Mouse (Mus musculus): ENCODE measurements around the gene Srsf9. TPM values are rescaled to one million over a fixed set of nuclear protein-coding genes. Genes with fewer than 3 reads are reported as not detected.

The Srsf9 gene
- 138 and 154 TPM in 2 replicates for polyA plus RNA-seq (2015; fragmentation: Nextera tagmentation; extraction: Ambion mirVana)

DNA sequence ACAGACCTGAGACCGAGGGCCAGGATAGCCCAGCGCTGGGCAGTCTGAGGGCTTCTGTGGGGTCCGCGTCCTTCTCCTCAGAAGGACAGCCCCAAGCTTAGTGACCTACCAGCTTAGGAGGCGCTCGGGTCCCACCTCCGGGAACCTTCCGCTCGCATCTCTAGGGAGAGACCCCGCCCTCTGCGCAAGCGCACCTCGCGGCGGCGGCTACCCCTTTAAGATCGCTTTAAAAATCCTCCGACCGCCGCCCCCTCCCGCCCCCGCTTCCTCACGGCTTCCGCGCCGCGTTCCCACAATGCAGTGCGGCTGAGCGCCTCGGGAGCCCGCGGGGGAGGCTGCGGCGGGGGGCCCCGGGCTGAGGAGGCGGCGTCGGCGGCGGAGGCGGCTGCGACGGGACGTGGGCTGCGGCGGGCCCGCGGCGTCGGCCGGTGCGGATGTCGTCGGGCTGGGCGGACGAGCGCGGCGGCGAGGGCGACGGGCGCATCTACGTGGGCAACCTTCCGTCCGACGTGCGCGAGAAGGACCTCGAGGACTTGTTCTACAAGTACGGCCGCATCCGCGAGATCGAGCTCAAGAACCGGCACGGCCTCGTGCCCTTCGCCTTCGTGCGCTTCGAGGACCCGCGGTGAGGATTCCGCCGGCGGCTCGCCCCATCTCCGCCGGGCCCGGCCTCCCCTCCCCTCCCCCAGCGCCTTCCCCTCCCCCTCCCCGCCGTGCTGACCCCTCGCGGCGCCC lies at the start of gene Srsf9:
Gene Srsf9, plus strand, starts transcription at position 303 of the 735 bp plus-strand sequence.
- Histone ChIP-seq H3K27me3 (replicated peaks) (no peaks in the 10 kb centered on the region), H3K4me3 (replicated peaks) (peak within 1 kb of the TSS; percentile 94), H3K36me3 (peaks cover 18% of the 10 kb centered on the region), H3K9me3 (replicated peaks) (no peaks in the 10 kb centered on the region), H3K9ac (replicated peaks) (peak within 1 kb of the TSS; percentile 93), H3K4me1 (peaks cover 38% of the 10 kb centered on the region), H3K27ac (replicated peaks) (peak within 1 kb of the TSS; percentile 93), H3K4me2 (peak within 1 kb of the TSS; percentile 87)
- WGBS: under 1% methylated on average over 83 of the region's 97 CpGs
- peak; percentile 93 for ATAC-seq (ENCODE audit: low FRiP score)

DNA sequence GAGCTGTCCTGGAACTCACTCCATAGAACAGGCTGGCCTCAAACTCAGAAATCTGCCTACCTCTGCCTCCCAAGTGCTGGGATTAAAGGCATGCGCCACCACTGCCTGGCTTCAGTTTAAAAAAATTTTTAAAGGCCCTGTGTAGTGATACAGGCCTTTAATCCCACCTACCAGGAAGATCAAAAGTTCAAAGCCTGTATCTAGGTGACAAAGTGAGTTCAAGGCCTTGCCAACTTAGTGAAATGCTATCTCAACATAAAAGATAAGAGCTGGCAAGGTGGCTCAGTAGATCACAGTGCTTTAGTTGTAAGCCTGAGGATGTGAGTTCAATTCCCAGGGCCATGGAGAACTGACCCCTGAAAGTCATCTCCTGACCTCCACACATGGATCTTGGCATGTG lies 48.9 kb upstream of the Srsf9 start:
- Histone ChIP-seq H3K4me2 (no peak overlapping the region), H3K9ac (replicated peaks) (no peak overlapping the region), H3K9me3 (replicated peaks) (no peaks in the 10 kb centered on the region), H3K36me3 (peaks cover under 1% of the 10 kb centered on the region; the same call in 1 of the 2 replicates), H3K4me1 (peaks cover 16% of the 10 kb centered on the region), H3K4me3 (replicated peaks) (no peak overlapping the region), H3K27me3 (replicated peaks) (no peaks in the 10 kb centered on the region), H3K27ac (replicated peaks) (no peak overlapping the region)
- WGBS: 94% methylated on average over 1 of the region's 1 CpGs
- ATAC-seq (ENCODE audit: low FRiP score): no peak

DNA sequence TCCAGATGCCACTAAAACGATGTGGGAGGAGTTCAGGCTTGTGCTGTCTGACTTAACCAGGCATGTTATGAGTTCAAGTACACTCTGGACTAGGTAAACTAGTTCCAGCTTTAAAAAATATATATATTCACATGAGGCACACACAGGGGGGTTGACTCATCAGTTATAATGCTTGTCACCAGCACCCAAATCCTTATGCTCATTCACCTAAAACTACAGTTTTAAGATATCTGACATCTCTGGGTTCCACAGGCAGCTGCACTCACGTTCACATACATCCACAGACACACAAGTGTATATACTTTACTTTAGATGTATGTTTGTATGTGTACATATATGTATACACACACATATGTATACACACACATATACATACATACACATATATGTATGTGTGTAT lies 48.2 kb upstream of the Srsf9 start:
- H3K27me3 ChIP-seq (replicated peaks): no peaks in the 10 kb centered on the region
- WGBS: 67% methylated on average over 2 of the region's 2 CpGs
- peaks cover 10% of the 10 kb centered on the region for H3K4me1 ChIP-seq
- no peak overlapping the region for H3K4me3 ChIP-seq (replicated peaks)
- no peak overlapping the region for H3K4me2 ChIP-seq
- no peak overlapping the region for H3K9ac ChIP-seq (replicated peaks)
- no peaks in the 10 kb centered on the region for H3K9me3 ChIP-seq (replicated peaks)
- peaks cover 7% of the 10 kb centered on the region for H3K36me3 ChIP-seq
- H3K27ac ChIP-seq (replicated peaks): no peak overlapping the region
- ATAC-seq (ENCODE audit: low FRiP score): no peak

DNA sequence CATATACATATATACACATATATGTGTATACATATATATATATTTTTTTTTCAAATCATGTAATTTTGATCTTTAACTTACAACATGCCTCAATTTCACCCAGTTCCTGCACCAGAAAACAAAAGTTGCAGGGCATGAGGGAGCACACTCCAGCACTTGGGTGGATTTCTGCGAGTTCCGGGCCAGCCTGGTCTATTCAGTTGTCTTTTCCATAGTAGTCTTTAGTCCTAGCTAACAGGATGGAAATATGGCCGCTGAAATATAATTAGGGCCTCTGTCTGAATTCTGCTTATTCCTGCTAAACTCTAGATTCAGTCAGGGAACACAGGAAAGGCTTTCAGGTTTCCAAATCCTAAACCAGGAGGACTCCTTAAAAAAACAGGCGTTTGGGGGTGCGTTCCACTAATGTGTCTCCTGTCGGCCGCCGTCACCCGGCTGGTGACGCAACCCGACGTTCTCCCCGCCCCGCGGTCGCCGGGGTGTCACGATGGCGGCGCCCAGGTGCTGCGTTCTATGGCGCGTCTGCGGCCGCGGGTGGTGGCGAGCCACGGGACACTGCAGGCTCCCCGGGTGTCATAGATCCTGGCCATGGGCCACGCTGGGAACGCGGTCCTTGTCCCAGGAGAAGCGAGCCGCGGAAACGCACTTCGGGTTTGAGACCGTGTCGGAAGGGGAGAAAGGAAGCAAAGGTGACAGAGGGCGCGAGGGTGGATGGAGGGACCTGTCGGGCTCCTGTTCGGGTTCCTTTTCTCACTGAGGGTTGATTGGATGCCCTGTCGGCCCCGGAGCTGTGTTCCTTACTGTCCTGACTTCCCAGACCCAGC lies 47.5 kb upstream of the Srsf9 start, which contains the start of gene Coq5:
Gene Coq5, plus strand, starts transcription at position 441 of the 824 bp plus-strand sequence.
- Histone ChIP-seq H3K9ac (replicated peaks) (peak within 1 kb of the TSS; percentile 96), H3K4me1 (peaks cover 10% of the 10 kb centered on the region), H3K9me3 (replicated peaks) (no peaks in the 10 kb centered on the region), H3K4me3 (replicated peaks) (peak within 1 kb of the TSS; percentile 97), H3K36me3 (peaks cover 14% of the 10 kb centered on the region), H3K27ac (replicated peaks) (peak within 1 kb of the TSS; percentile 79), H3K27me3 (replicated peaks) (no peaks in the 10 kb centered on the region), H3K4me2 (peak within 1 kb of the TSS; percentile 92)
- 3% methylated on average over 45 of the region's 45 CpGs for WGBS
- ATAC-seq (ENCODE audit: low FRiP score): peak; percentile 77

DNA sequence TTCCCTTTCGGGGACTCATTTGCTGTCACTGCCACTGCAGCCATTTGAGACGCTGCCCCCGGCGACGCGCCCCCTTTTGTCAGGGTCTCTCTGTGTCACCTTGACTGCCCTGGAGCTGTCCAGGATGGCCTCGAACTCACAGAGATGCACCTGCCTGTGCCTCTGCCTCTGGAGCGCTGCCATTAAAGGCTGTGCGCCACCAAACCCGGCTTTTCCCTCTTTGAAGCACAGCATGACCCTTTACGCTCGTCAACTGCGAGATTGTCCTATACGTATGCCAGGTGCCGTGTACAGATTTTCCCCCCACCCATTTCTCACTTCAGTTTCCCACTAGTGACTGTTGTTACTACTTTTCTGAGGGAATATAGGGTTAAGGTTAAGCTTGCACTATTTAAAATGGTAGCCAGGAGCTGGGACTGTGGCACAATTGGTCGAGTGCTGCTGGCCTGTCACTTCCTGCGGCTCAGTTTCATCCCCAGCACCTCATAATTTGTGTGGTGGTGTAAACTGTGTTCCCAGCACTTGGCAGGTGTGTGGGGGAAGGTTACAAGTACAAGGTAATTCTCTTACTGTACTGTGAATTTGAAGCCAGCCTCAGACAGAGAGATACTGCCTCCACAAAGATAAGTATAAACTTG lies 46.8 kb upstream of the Srsf9 start:
- peaks cover 10% of the 10 kb centered on the region for H3K4me1 ChIP-seq
- peak; percentile 57; the same call in 1 of the 2 replicates for ATAC-seq (ENCODE audit: low FRiP score)
- peaks cover 19% of the 10 kb centered on the region for H3K36me3 ChIP-seq

DNA sequence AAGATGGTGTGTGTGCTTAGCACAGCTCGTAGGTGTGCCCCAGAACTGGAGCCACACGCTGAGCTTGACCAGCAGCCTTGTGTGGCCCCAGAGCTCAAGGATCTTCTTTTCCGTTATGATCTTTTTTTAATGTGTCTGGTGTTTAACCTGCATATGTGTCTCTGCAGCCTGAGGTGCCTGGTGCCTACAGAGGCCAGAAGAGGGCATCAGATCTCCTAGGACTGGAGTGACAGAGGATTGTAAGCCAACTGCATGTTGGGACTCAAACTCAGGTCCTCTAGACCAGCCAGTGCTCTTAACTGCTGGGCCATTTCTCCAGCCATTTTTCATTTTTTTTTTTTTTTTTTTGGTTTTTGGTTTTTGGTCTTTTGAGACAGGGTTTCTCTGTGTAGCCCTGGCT lies 42.2 kb upstream of the Srsf9 start:
- H3K27ac ChIP-seq (replicated peaks): no peak overlapping the region
- no peak overlapping the region for H3K9ac ChIP-seq (replicated peaks)
- H3K4me1 ChIP-seq: peaks cover 7% of the 10 kb centered on the region
- H3K36me3 ChIP-seq: peaks cover 51% of the 10 kb centered on the region
- 83% methylated on average over 3 of the region's 3 CpGs for WGBS
- no peaks in the 10 kb centered on the region for H3K27me3 ChIP-seq (replicated peaks)
- no peak overlapping the region for H3K4me2 ChIP-seq
- ATAC-seq (ENCODE audit: low FRiP score): no peak
- H3K9me3 ChIP-seq (replicated peaks): no peaks in the 10 kb centered on the region
- no peak overlapping the region for H3K4me3 ChIP-seq (replicated peaks)

More for the DNA sequence above, 46.8 kb upstream of the Srsf9 start:
- 6% methylated on average over 17 of the region's 17 CpGs for WGBS
- H3K9me3 ChIP-seq (replicated peaks): no peaks in the 10 kb centered on the region
- peak overlapping the region; percentile 79 for H3K27ac ChIP-seq (replicated peaks)
- peak overlapping the region; percentile 96 for H3K9ac ChIP-seq (replicated peaks)
- peak overlapping the region; percentile 97 for H3K4me3 ChIP-seq (replicated peaks)
- no peaks in the 10 kb centered on the region for H3K27me3 ChIP-seq (replicated peaks)
- H3K4me2 ChIP-seq: peak overlapping the region; percentile 92

DNA sequence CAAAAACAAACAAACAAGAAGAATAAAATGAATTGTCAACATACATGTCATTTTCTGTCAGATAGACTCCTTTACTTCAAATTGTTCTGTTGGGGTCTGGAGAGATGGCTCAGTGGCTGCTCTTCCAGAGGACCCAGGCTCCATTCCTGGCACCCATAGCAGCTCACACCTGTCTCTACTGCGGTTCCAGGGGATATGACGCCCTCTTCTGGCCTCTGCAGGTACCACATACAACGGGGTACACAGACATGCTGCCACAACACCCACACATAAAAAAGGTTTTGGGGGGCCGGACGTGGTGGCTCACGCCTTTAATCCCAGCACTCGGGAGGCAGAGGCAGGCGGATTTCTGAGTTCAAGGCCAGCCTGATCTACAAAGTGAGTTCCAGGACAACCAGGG lies 32.8 kb upstream of the Srsf9 start:
- Histone ChIP-seq H3K4me2 (no peak overlapping the region), H3K9me3 (replicated peaks) (no peaks in the 10 kb centered on the region), H3K36me3 (peaks cover 81% of the 10 kb centered on the region), H3K4me3 (replicated peaks) (no peak overlapping the region), H3K9ac (replicated peaks) (no peak overlapping the region), H3K27ac (replicated peaks) (no peak overlapping the region), H3K4me1 (peaks cover 17% of the 10 kb centered on the region), H3K27me3 (replicated peaks) (no peaks in the 10 kb centered on the region)
- ATAC-seq (ENCODE audit: low FRiP score): no peak
- 90% methylated on average over 8 of the region's 8 CpGs for whole genome bisulfite sequencing

DNA sequence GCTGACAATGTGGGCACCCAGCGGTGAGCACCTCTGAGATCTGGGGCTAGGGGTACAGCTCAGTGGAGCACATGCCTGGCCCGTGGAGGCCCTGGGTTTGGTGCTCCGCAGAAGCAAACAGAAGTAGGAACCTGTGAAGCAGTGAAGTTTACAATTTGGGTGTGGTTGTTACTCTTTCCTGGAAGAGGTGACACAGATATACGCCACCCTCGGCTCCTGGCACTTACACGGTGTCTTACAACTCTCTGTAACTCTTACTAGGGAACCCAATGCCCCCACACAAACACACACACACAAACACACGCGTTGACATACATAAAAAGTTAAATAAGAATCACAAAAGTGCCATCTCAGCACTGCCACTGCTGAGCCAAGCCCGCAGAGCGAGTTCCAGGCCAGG lies 30.6 kb upstream of the Srsf9 start:
- H3K9me3 ChIP-seq (replicated peaks): no peaks in the 10 kb centered on the region
- no peaks in the 10 kb centered on the region for H3K27me3 ChIP-seq (replicated peaks)
- no peak overlapping the region for H3K27ac ChIP-seq (replicated peaks)
- no peak overlapping the region for H3K4me2 ChIP-seq
- H3K4me3 ChIP-seq (replicated peaks): no peak overlapping the region
- H3K9ac ChIP-seq (replicated peaks): no peak overlapping the region
- peaks cover 24% of the 10 kb centered on the region for H3K4me1 ChIP-seq
- no peak for ATAC-seq (ENCODE audit: low FRiP score)
- H3K36me3 ChIP-seq: peaks cover 63% of the 10 kb centered on the region
- 88% methylated on average over 10 of the region's 10 CpGs for WGBS

DNA sequence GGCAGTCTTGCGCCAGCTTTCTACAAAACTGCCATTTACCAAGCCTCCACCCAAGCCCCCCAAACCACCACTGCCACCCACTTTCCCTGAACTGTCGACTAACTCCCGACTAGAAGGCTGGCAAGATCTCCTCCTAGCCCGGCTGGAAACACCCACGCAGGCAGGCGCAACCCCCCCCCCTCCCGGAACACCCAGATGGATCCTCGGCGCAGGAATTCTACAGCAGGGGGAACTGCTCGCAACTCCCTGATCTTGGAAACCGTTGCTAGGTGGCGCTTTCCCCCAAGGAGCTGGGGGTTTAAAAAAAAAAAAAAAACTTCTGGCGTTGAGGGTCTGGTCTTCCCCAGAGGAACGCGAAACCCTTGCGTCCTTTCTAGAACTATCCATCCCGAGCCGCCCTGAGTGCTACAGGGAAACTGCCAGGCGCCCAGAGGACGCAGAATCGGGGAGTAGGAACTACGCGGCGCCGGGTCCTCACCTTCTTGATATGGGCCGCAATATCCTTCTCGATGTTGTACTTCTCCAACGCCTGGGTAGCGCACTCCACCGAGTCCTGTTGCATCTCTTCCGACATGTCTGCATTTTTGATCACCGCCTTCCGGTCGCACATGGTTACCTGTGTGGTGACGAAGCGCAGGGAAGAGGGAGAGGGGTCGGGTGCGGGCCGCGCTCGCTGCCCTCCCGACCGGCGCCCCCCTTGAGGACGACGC lies 26.8 kb upstream of the Srsf9 start:
- peak overlapping the region; percentile 93 for H3K27ac ChIP-seq (replicated peaks)
- ATAC-seq (ENCODE audit: low FRiP score): peak; percentile 62
- WGBS: under 1% methylated on average over 46 of the region's 46 CpGs
- H3K4me1 ChIP-seq: peaks cover 34% of the 10 kb centered on the region
- H3K4me3 ChIP-seq (replicated peaks): peak overlapping the region; percentile 82
- H3K9me3 ChIP-seq (replicated peaks): no peaks in the 10 kb centered on the region
- peak overlapping the region; percentile 70 for H3K4me2 ChIP-seq
- no peaks in the 10 kb centered on the region for H3K27me3 ChIP-seq (replicated peaks)
- peak overlapping the region; percentile 88 for H3K9ac ChIP-seq (replicated peaks)
- peaks cover 35% of the 10 kb centered on the region for H3K36me3 ChIP-seq

DNA sequence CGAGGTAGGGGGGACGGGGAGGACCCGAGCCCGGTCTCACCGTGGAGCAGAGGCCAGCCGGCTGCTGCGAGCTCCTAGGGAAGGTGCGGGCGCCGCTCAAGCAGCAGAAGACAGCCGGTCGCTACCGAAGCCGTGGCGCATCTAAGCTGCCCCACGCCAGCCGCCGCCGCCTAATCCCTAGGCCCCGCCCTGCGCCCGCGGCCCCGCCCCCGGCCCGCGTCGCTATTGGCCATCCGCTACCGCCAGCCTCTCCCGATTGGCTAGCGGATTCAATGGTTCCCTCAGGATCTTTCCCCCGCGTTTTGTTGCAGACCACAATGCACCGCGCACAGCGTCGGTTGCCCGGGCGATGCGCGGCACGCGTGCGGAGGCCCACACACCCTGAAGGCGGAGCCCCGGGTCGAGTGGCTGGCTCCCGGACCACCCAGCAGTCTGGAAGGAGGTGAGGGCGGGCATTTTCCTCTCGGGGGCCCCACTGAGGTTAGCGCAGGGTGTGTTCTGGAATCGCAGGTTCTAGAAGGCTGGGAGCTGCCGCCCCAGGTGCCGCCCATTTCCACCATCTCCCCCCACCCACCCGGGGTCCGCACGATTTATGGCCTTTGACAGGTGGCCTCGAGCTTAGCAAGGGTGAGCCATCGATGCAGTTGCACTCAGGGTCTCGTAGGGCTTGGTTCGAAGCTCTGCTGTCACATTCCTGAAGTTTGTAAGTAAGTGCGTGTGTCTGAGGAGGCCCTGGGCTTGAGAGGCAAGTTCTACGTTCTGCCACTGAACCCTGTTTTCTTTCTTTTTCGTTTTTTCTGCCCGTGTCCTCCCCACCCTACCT lies 26.0 kb upstream of the Srsf9 start, which contains the start of gene Dynll1:
Gene Dynll1, minus strand, starts transcription at position 208 of the 823 bp plus-strand sequence.
- peaks cover 27% of the 10 kb centered on the region for H3K36me3 ChIP-seq
- H3K4me2 ChIP-seq: peak within 1 kb of the TSS; percentile 70
- H3K27ac ChIP-seq (replicated peaks): peak within 1 kb of the TSS; percentile 93
- peaks cover 34% of the 10 kb centered on the region for H3K4me1 ChIP-seq
- H3K9me3 ChIP-seq (replicated peaks): no peaks in the 10 kb centered on the region
- ATAC-seq (ENCODE audit: low FRiP score): peak; percentile 97
- no peaks in the 10 kb centered on the region for H3K27me3 ChIP-seq (replicated peaks)
- under 1% methylated on average over 66 of the region's 66 CpGs for WGBS
- H3K9ac ChIP-seq (replicated peaks): peak within 1 kb of the TSS; percentile 88
- H3K4me3 ChIP-seq (replicated peaks): peak within 1 kb of the TSS; percentile 82

Data from neural tube, embryonic 15.5 days (tissue).